9 mouse cellular contexts compared by ENCODE assay signal in genomic region chr8:84789345-84789744, GRCm38 (mm10). TPM values are rescaled to one million over a fixed set of nuclear protein-coding genes. Genes with fewer than 3 reads are reported as not detected.
DNase-seq lines count a peak whose midpoint lies in the region; ATAC-seq and TF ChIP-seq lines count a peak whose summit lies in the region.
"Had no signal": no experiment of that assay in that cellular context is flagged by ENCODE, and none has a peak within 500 bp of the region (broad histone marks: within the 10 kb centered on the region; RNA-seq: fewer than 3 reads in every experiment).

No protein-coding gene starts in this region.

- TF ChIP-seq POLR2A in lung, adult 2 months (IDR thresholded peaks at IDR 0.05; ENCODE audit: borderline replicate concordance, extremely low read depth, low read depth, low read length) = no peak
- no peak for TF ChIP-seq POLR2A in small intestine, adult 2 months (IDR thresholded peaks at IDR 0.05; ENCODE audit: low read depth, low read length)

- no peak overlapping the region for H3K4me3 ChIP-seq in lung, postnatal 0 days (ENCODE audit: low read depth, low read length)
- H3K4me3 ChIP-seq in lung, adult 2 months (replicated peaks; ENCODE audit: extremely low read depth, low read depth, low read length) = no peak overlapping the region
- no peak overlapping the region for H3K4me3 ChIP-seq in small intestine, adult 2 months (ENCODE audit: low read depth, low read length)
- H3K4me3 ChIP-seq: midbrain, embryonic 12.5 days had no signal

- H3K27ac ChIP-seq in lung, postnatal 0 days (ENCODE audit: low read length) = peak overlapping the region; percentile 57; the same call in 1 of the 2 replicates
- H3K27ac ChIP-seq in small intestine, adult 2 months (ENCODE audit: insufficient read depth, low read depth, low read length) = peak overlapping the region; percentile 44
- H3K27ac ChIP-seq: midbrain, embryonic 12.5 days had no signal

- no peaks in the 10 kb centered on the region for H3K36me3 ChIP-seq in lung, postnatal 0 days (ENCODE audit: insufficient read depth, low read length)
- no peaks in the 10 kb centered on the region for H3K36me3 ChIP-seq in small intestine, adult 2 months (ENCODE audit: control insufficient read depth, insufficient read depth, low read length)
- H3K36me3 ChIP-seq: midbrain, embryonic 12.5 days had no signal

- intact Hi-C loops in heart, postnatal 10 days (cut with DNase I) = no loop called here
- intact Hi-C loops in heart, postnatal 25 days (cut with DNase I) = no loop called here

- DNase-seq in heart, postnatal 10 days = peak; percentile 32 to 33
- no peak for DNase-seq in heart, postnatal 25 days (ENCODE audit: low spot score)
- DNase-seq in lung, postnatal 0 days (ENCODE audit: low spot score) = no peak
- DNase-seq in lung, adult 2 months = no peak
- DNase-seq in fat pad, adult 2 months (ENCODE audit: extremely low read depth, low read depth, low spot score) = peak; percentile 70
- no peak for DNase-seq in right cerebral cortex, adult 2 months (ENCODE audit: low spot score in 2 of 2)

- no peak overlapping the region for H3K9ac ChIP-seq in lung, postnatal 0 days (replicated peaks; ENCODE audit: low read depth)
- H3K9ac ChIP-seq: midbrain, embryonic 12.5 days had no signal

- 0 out of 2 replicates have a peak overlapping the region, but pooled peaks have one; percentile 17 for H3K4me2 ChIP-seq in lung, postnatal 0 days (replicated peaks; ENCODE audit: low read depth, low read length)
- H3K4me2 ChIP-seq: midbrain, embryonic 12.5 days had no signal

- H3K9me3 ChIP-seq in lung, postnatal 0 days (ENCODE audit: low read length) = no peaks in the 10 kb centered on the region
- H3K9me3 ChIP-seq: midbrain, embryonic 12.5 days had no signal

- ATAC-seq in lung, postnatal 0 days = no peak
- ATAC-seq: intestine, embryonic 16.5 days had no signal

- no peak for TF ChIP-seq EP300 in lung, postnatal 0 days (IDR thresholded peaks at IDR 0.05)

- 63% methylated on average over 5 of the region's 5 CpGs for WGBS in lung, postnatal 0 days
- WGBS in lung, adult 2 months = 59% methylated on average over 5 of the region's 5 CpGs
- 80% methylated on average over 5 of the region's 5 CpGs for WGBS in small intestine, adult 2 months

- 0 out of 2 replicates have a peak, but pooled peaks cover 3% of the 10 kb centered on the region for H3K27me3 ChIP-seq in lung, postnatal 0 days (replicated peaks; ENCODE audit: insufficient read depth, low read length)
- H3K27me3 ChIP-seq in small intestine, adult 2 months (ENCODE audit: control insufficient read depth, insufficient read depth, low read length) = peaks cover 17% of the 10 kb centered on the region

- peaks cover 43% of the 10 kb centered on the region for H3K4me1 ChIP-seq in lung, postnatal 0 days (ENCODE audit: insufficient read depth, low read depth, low read length)
- peaks cover 42% of the 10 kb centered on the region for H3K4me1 ChIP-seq in lung, adult 2 months (ENCODE audit: control insufficient read depth, insufficient read depth, low read length)
- peaks cover 27% of the 10 kb centered on the region for H3K4me1 ChIP-seq in small intestine, adult 2 months (ENCODE audit: control insufficient read depth, insufficient read depth, insufficient read length, low read length)

- no peak for TF ChIP-seq CTCF in lung, postnatal 0 days (IDR thresholded peaks at IDR 0.05)
- TF ChIP-seq CTCF in lung, adult 2 months (IDR thresholded peaks at IDR 0.05; ENCODE audit: insufficient read depth, low read length) = no peak
- TF ChIP-seq CTCF in small intestine, adult 2 months (IDR thresholded peaks at IDR 0.05; ENCODE audit: extremely low read depth, insufficient read length, insufficient replicate concordance, low read depth, low read length) = no peak

RNA-seq across cellular contexts. Expression of gene Nfix, which starts 10.8 kb away (rescaled TPM):
- 100 to 1,000 TPM; 256 to 266 TPM for total RNA-seq in heart, postnatal 10 days (2021)
- total RNA-seq in heart, postnatal 25 days (2021) = 100 to 1,000 TPM; 287 to 311 TPM
- polyA plus RNA-seq in lung, postnatal 0 days (2015; fragmentation: Nextera tagmentation; extraction: Ambion mirVana) = 38.8 and 45.1 TPM in 2 replicates
- polyA plus RNA-seq in lung, adult 2 months (2012; rRNA removed) = 80.1 and 96.2 TPM in 2 replicates
- polyA plus RNA-seq in small intestine, adult 2 months (2012; rRNA removed) = 22.3 and 26.1 TPM in 2 replicates

RNA-seq across cellular contexts. Expression of gene Dand5, which starts 33.3 kb away (rescaled TPM):
- total RNA-seq in heart, postnatal 10 days (2021) = 1 to 10 TPM; 3.1 to 3.8 TPM
- 10 to 100 TPM in 1 of 2 experiments, 1 to 10 TPM in 1; 9.6 to 10.3 TPM for total RNA-seq in heart, postnatal 25 days (2021)
- polyA plus RNA-seq in lung, postnatal 0 days (2015; fragmentation: Nextera tagmentation; extraction: Ambion mirVana) = 6.2 and 6.8 TPM in 2 replicates
- 2.5 and 2.9 TPM in 2 replicates for polyA plus RNA-seq in lung, adult 2 months (2012; rRNA removed)
- 0.98 and 2.1 TPM in 2 replicates for polyA plus RNA-seq in small intestine, adult 2 months (2012; rRNA removed)

RNA-seq across cellular contexts. Expression of gene Gadd45gip1, which starts 42.0 kb away (rescaled TPM):
- 10 to 100 TPM; 23.7 to 25.0 TPM for total RNA-seq in heart, postnatal 10 days (2021)
- total RNA-seq in heart, postnatal 25 days (2021) = 10 to 100 TPM; 28.9 to 30.0 TPM
- polyA plus RNA-seq in lung, postnatal 0 days (2015; fragmentation: Nextera tagmentation; extraction: Ambion mirVana) = 24.4 and 24.8 TPM in 2 replicates
- polyA plus RNA-seq in lung, adult 2 months (2012; rRNA removed) = 21.3 and 31.7 TPM in 2 replicates
- 50.5 and 64.1 TPM in 2 replicates for polyA plus RNA-seq in small intestine, adult 2 months (2012; rRNA removed)

RNA-seq across cellular contexts. Expression of gene Rad23a, which starts 51.1 kb away (rescaled TPM):
- total RNA-seq in heart, postnatal 10 days (2021) = 10 to 100 TPM; 77.8 to 88.5 TPM
- 10 to 100 TPM; 80.8 to 81.1 TPM for total RNA-seq in heart, postnatal 25 days (2021)
- 77.9 and 85.7 TPM in 2 replicates for polyA plus RNA-seq in lung, postnatal 0 days (2015; fragmentation: Nextera tagmentation; extraction: Ambion mirVana)
- 72.6 and 75.9 TPM in 2 replicates for polyA plus RNA-seq in lung, adult 2 months (2012; rRNA removed)
- polyA plus RNA-seq in small intestine, adult 2 months (2012; rRNA removed) = 26.4 and 47.5 TPM in 2 replicates

RNA-seq across cellular contexts. Expression of gene Calr, which starts 57.4 kb away (rescaled TPM):
- total RNA-seq in heart, postnatal 10 days (2021) = 100 to 1,000 TPM; 275 to 333 TPM
- 100 to 1,000 TPM; 365 to 441 TPM for total RNA-seq in heart, postnatal 25 days (2021)
- 318 and 405 TPM in 2 replicates for polyA plus RNA-seq in lung, postnatal 0 days (2015; fragmentation: Nextera tagmentation; extraction: Ambion mirVana)
- 152 and 189 TPM in 2 replicates for polyA plus RNA-seq in lung, adult 2 months (2012; rRNA removed)
- 82.6 and 120 TPM in 2 replicates for polyA plus RNA-seq in small intestine, adult 2 months (2012; rRNA removed)

Comparison
In these comparisons a context has a peak if more than half of its experiments do, and no peak if none do; other contexts are left out.
1. DNase-seq: peak in heart, postnatal 10 days (2 of 2) and fat pad, adult 2 months (single experiment); none in heart, postnatal 25 days (single experiment), lung, postnatal 0 days (single experiment), lung, adult 2 months (single experiment) and right cerebral cortex, adult 2 months (0 of 2).